Mouse (Mus musculus) ES-E14 (cell line): ENCODE measurements at regions not wholly inside any gene's neighbourhood (a gene's known extent, or its start where the extent isn't known, plus 50 kb on each side); places are given as distances from the start of the nearest gene placed in this dataset.

Experiments used
- CHD2 ChIP-seq: IDR thresholded peaks from 2 replicates; pipeline ENCODE4 v1.6.1; 2014; ENCODE audit warnings: mild to moderate bottlenecking, low read depth, low read length, inconsistent platforms
- HCFC1 ChIP-seq: IDR thresholded peaks from 2 replicates; pipeline ENCODE4 v1.6.1; 2012; ENCODE audit warnings: low read length, inconsistent platforms, borderline replicate concordance; ENCODE audit not compliant: insufficient read depth
- MAFK ChIP-seq: IDR thresholded peaks from 2 replicates; pipeline ENCODE4 v1.6.1; 2014; ENCODE audit warnings: mild to moderate bottlenecking, low read depth, low read length, inconsistent platforms; ENCODE audit not compliant: insufficient read depth
- ZNF384 ChIP-seq: IDR thresholded peaks from 2 replicates; pipeline ENCODE4 v1.6.1; 2012; ENCODE audit warnings: low read depth, low read length, inconsistent platforms

- TF ChIP-seq HCFC1 = no peak
- no peak for TF ChIP-seq ZNF384
- no peak for TF ChIP-seq MAFK
- TF ChIP-seq CHD2 = no peak
Observed at GRCm38 (mm10) chr2:173448546-173449187, 73.7 kb upstream of the 1700021F07Rik start.
